Mouse (Mus musculus) midbrain, embryonic 14.5 days (tissue): ENCODE measurements around the gene Etv6. TPM values are rescaled to one million over a fixed set of nuclear protein-coding genes. Genes with fewer than 3 reads are reported as not detected.

Experiments used
- ATAC-seq: fragments of 200-750 bp; cut with Nextera tagmentation; 2 replicates; pipeline ENCODE4 v1.8.0; 2017; ENCODE audit warnings: moderate number of reproducible peaks, moderate library complexity; ENCODE audit not compliant: low FRiP score, low TSS enrichment
- DNase-seq: peaks from one replicate; pipeline ENCODE4 v3.0.0-alpha.2; 2015
- H3K27ac ChIP-seq: fragments of 300-500 bp; sonication (generic); replicated peaks from 2 replicates; pipeline ENCODE4 v1.5.1; 2014; ENCODE audit warnings: mild to moderate bottlenecking, low read depth, low read length, moderate library complexity
- H3K27me3 ChIP-seq: fragments of 300-500 bp; sonication (generic); 2 replicates; pipeline ENCODE4 v1.6.1; 2014; ENCODE audit warnings: low read length, control low read depth, mixed read lengths; ENCODE audit not compliant: control insufficient read depth, insufficient read depth
- H3K36me3 ChIP-seq: fragments of 300-500 bp; sonication (generic); 2 replicates; pipeline ENCODE4 v1.6.1; 2014; ENCODE audit warnings: low read length, control low read depth; ENCODE audit not compliant: control insufficient read depth, insufficient read depth
- H3K4me1 ChIP-seq: fragments of 300-500 bp; sonication (generic); 2 replicates; pipeline ENCODE4 v1.6.1; 2014; ENCODE audit warnings: mild to moderate bottlenecking, antibody characterized with exemption, low read length, control low read depth; ENCODE audit not compliant: control insufficient read depth, insufficient read depth
- H3K4me2 ChIP-seq: fragments of 300-500 bp; sonication (generic); 2 replicates; pipeline ENCODE4 v1.6.1; 2014; ENCODE audit warnings: mild to moderate bottlenecking, low read length, moderate library complexity
- H3K4me3 ChIP-seq: fragments of 300-500 bp; sonication (generic); replicated peaks from 2 replicates; pipeline ENCODE4 v1.5.1; 2014; ENCODE audit warnings: low read depth, low read length
- H3K9ac ChIP-seq: fragments of 300-500 bp; sonication (generic); replicated peaks from 2 replicates; pipeline ENCODE4 v1.6.1; 2014; ENCODE audit warnings: mild to moderate bottlenecking, low read length, moderate library complexity
- H3K9me3 ChIP-seq: fragments of 300-500 bp; sonication (generic); 2 replicates; pipeline ENCODE4 v1.6.1; 2016; ENCODE audit warnings: low read length, control low read depth, mixed read lengths; ENCODE audit not compliant: control insufficient read depth
- WGBS: fragments of 180-500 bp; shearing (Covaris S2); extraction: QIAGEN DNeasy Blood & Tissue Kit; methylation state at CpG from one replicate; pipeline ENCODE4 v1.1.7; 2014; 5-methylcytosine and 5-hydroxymethylcytosine counted together
- polyA plus RNA-seq: library from polyadenylated mRNA; unstranded; fragments of >200 nt; fragmentation: Nextera tagmentation; extraction: Ambion mirVana; gene quantifications from 2 replicates; pipeline ENCODE4 v1.2.1, GENCODE M21; 2014

Gene Etv6
- polyA plus RNA-seq, 1 experiment from 2014 or later, result 7.9 TPM

GRCm38 (mm10) chr6:134038881-134039280 lies 3.4 kb downstream of the Etv6 start:
- Histone ChIP-seq H3K4me1 (peaks cover 35% of the 10 kb centered on the region), H3K4me3 (no peak overlapping the region), H3K9ac (no peak overlapping the region), H3K27me3 (no peaks in the 10 kb centered on the region), H3K9me3 (no peaks in the 10 kb centered on the region), H3K36me3 (no peaks in the 10 kb centered on the region), H3K4me2 (peak overlapping the region; percentile 76), H3K27ac (no peak overlapping the region)
- 37% methylated on average over 6 of the region's 6 CpGs for whole genome bisulfite sequencing
- ATAC-seq, result no peak
- DNase-seq, result no peak

GRCm38 (mm10) chr6:134039351-134039750 lies 3.9 kb downstream of the Etv6 start:
- Histone ChIP-seq H3K4me2 (no peak overlapping the region), H3K9me3 (no peaks in the 10 kb centered on the region), H3K4me3 (no peak overlapping the region), H3K4me1 (peaks cover 31% of the 10 kb centered on the region), H3K36me3 (no peaks in the 10 kb centered on the region), H3K27ac (no peak overlapping the region), H3K27me3 (no peaks in the 10 kb centered on the region), H3K9ac (no peak overlapping the region)
- DNase-seq (no peak), ATAC-seq (no peak)
- WGBS, result 81% methylated on average over 8 of the region's 8 CpGs

GRCm38 (mm10) chr6:134040312-134040711 lies 4.8 kb downstream of the Etv6 start:
- ATAC-seq, result no peak
- H3K4me3 ChIP-seq, result no peak overlapping the region
- H3K9ac ChIP-seq, result no peak overlapping the region
- H3K4me2 ChIP-seq, result no peak overlapping the region
- no peak for DNase-seq
- H3K27ac ChIP-seq, result no peak overlapping the region
- H3K9me3 ChIP-seq, result no peaks in the 10 kb centered on the region
- 74% methylated on average over 3 of the region's 3 CpGs for whole genome bisulfite sequencing
- peaks cover 38% of the 10 kb centered on the region for H3K4me1 ChIP-seq
- H3K27me3 ChIP-seq, result no peaks in the 10 kb centered on the region
- H3K36me3 ChIP-seq, result no peaks in the 10 kb centered on the region

- Histone ChIP-seq H3K4me3 (no peak overlapping the region), H3K36me3 (no peaks in the 10 kb centered on the region), H3K4me2 (no peak overlapping the region), H3K4me1 (peaks cover 38% of the 10 kb centered on the region), H3K9ac (no peak overlapping the region), H3K27me3 (no peaks in the 10 kb centered on the region), H3K9me3 (no peaks in the 10 kb centered on the region), H3K27ac (no peak overlapping the region)
- ATAC-seq (no peak), DNase-seq (no peak)
- WGBS, result 91% methylated on average over 7 of the region's 7 CpGs
These were observed 5.8 kb downstream of the Etv6 start for GRCm38 (mm10) chr6:134041286-134041685.

- DNase-seq (no peak), ATAC-seq (0 out of 2 replicates have a peak, but pooled peaks have one; percentile 6)
- H3K4me3 ChIP-seq, result no peak overlapping the region
- no peak overlapping the region for H3K4me2 ChIP-seq
- H3K9me3 ChIP-seq, result no peaks in the 10 kb centered on the region
- WGBS, result 64% methylated on average over 12 of the region's 12 CpGs
- no peak overlapping the region for H3K9ac ChIP-seq
- peaks cover 37% of the 10 kb centered on the region for H3K4me1 ChIP-seq
- H3K27me3 ChIP-seq, result no peaks in the 10 kb centered on the region
- H3K36me3 ChIP-seq, result no peaks in the 10 kb centered on the region
- no peak overlapping the region for H3K27ac ChIP-seq
These were observed 6.4 kb downstream of the Etv6 start for GRCm38 (mm10) chr6:134041916-134042315.

GRCm38 (mm10) chr6:134043545-134043944 lies 8.0 kb downstream of the Etv6 start:
- no peak overlapping the region for H3K4me2 ChIP-seq
- peaks cover 22% of the 10 kb centered on the region for H3K4me1 ChIP-seq
- no peak overlapping the region for H3K4me3 ChIP-seq
- DNase-seq (no peak), ATAC-seq (no peak)
- no peaks in the 10 kb centered on the region for H3K9me3 ChIP-seq
- WGBS, result 56% methylated on average over 7 of the region's 7 CpGs
- no peak overlapping the region for H3K27ac ChIP-seq
- no peaks in the 10 kb centered on the region for H3K36me3 ChIP-seq
- no peak overlapping the region for H3K9ac ChIP-seq
- H3K27me3 ChIP-seq, result no peaks in the 10 kb centered on the region

- Histone ChIP-seq H3K27me3 (no peaks in the 10 kb centered on the region), H3K4me1 (0 out of 2 replicates have a peak, but pooled peaks cover 14% of the 10 kb centered on the region), H3K36me3 (no peaks in the 10 kb centered on the region), H3K9ac (no peak overlapping the region), H3K9me3 (no peaks in the 10 kb centered on the region), H3K27ac (no peak overlapping the region), H3K4me2 (no peak overlapping the region), H3K4me3 (no peak overlapping the region)
- DNase-seq (no peak), ATAC-seq (no peak)
- WGBS, result 80% methylated on average over 9 of the region's 9 CpGs
These were observed 9.8 kb downstream of the Etv6 start for GRCm38 (mm10) chr6:134045092-134045868.

- no peak overlapping the region for H3K4me3 ChIP-seq
- no peaks in the 10 kb centered on the region for H3K27me3 ChIP-seq
- H3K4me1 ChIP-seq, result 0 out of 2 replicates have a peak, but pooled peaks cover 14% of the 10 kb centered on the region
- no peak overlapping the region for H3K4me2 ChIP-seq
- no peaks in the 10 kb centered on the region for H3K9me3 ChIP-seq
- 34% methylated on average over 5 of the region's 5 CpGs for WGBS
- no peak overlapping the region for H3K9ac ChIP-seq
- no peak for ATAC-seq
- no peak for DNase-seq
- H3K36me3 ChIP-seq, result no peaks in the 10 kb centered on the region
- H3K27ac ChIP-seq, result no peak overlapping the region
These were observed 10.6 kb downstream of the Etv6 start for GRCm38 (mm10) chr6:134046136-134046535.

GRCm38 (mm10) chr6:134047249-134047648 lies 11.7 kb downstream of the Etv6 start:
- H3K9ac ChIP-seq, result no peak overlapping the region
- 0 out of 2 replicates have a peak, but pooled peaks cover 8% of the 10 kb centered on the region for H3K4me1 ChIP-seq
- H3K36me3 ChIP-seq, result no peaks in the 10 kb centered on the region
- ATAC-seq (no peak), DNase-seq (no peak)
- H3K4me3 ChIP-seq, result no peak overlapping the region
- no peaks in the 10 kb centered on the region for H3K9me3 ChIP-seq
- H3K27me3 ChIP-seq, result no peaks in the 10 kb centered on the region
- H3K27ac ChIP-seq, result no peak overlapping the region
- 69% methylated on average over 5 of the region's 5 CpGs for WGBS
- H3K4me2 ChIP-seq, result no peak overlapping the region
